Mouse (Mus musculus) urinary bladder, postnatal 25 days (tissue): ENCODE data around the gene Gm47959.
A peak's percentile ranks its signal among the peaks of the same experiment; 100 is the strongest.
"Not testable (repeated sequence)": the region's sequence is repeated elsewhere in the genome, so short reads cannot be mapped to it uniquely, and the experiment has no call there.

ENCODE experiments used
- DNase-seq: peaks from one replicate; pipeline ENCODE4 v3.0.0; 2022; ENCODE audit warnings: low spot score

The Gm47959 gene

DNA sequence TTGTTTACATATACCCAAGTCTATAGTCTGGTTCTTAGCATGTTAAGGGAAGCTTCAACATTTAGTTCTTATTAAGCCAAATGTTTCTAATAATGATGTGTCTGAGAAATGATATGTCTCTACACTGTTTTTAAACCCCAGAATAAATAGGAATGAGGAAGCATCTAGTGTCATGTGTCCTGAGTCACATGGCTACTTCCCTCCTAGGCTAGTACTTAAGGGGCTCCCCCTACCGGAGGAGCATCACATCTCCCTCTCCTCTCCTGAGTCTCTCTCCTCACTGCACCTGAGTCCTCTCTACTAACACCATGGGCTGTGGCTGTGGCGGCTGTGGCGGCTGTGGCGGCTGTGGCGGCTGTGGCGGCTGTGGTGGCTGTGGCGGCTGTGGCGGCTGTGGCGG lies at the start of gene Gm47959:
Gm47959 (plus strand) TSS at position 243 of the 400 bp plus-strand sequence.
- not testable (repeated sequence) for DNase-seq

DNA sequence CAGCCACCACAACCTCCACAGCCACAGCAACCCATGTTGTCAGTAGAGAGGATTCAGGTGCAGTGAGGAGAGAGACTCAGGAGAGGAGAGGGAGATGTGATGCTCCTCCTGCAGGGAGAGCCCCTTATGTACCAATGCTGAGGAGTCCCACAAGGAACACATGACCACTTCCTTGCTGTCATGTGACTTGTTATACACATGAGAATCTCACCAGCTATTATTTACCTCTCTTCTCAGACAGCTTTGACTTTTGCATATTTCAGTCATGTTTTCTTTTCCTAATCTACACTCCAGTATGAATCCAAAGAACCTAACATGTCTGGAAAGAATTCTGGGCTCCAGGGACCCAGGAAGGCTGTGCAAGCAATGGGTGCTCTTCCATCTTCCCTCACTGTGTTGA lies 44.4 kb upstream of the Gm47959 start, which contains the start of gene Gm7544:
Gm7544 (minus strand) TSS at position 101 of the 400 bp plus-strand sequence.
- not testable (repeated sequence) for DNase-seq

DNA sequence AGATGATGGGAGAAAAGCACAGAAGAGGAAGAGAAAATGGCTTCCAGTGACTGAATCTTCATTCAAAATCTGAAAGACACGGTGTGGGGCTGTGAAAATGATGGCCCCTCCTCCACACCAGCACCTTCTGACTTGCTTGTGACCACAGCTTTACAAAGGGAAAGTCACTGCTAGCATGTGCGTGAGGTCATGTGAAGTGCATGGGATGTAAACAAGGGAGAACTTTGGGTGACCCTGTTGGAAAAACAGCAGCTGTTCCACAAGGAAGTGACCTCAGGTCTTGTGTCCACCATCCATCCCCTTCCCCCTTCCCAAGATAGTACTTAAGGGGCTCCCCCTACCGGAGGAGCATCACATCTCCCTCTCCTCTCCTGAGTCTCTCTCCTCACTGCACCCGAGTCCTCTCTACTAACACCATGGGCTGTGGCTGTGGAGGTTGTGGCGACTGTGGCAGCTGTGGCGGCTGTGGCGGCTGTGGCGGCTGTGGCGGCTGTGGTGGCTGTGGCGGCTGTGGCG lies 40.4 kb upstream of the Gm47959 start, which contains the start of gene Gm47955:
Gm47955 (plus strand) TSS at position 417 of the 516 bp plus-strand sequence.
- no peak for DNase-seq

DNA sequence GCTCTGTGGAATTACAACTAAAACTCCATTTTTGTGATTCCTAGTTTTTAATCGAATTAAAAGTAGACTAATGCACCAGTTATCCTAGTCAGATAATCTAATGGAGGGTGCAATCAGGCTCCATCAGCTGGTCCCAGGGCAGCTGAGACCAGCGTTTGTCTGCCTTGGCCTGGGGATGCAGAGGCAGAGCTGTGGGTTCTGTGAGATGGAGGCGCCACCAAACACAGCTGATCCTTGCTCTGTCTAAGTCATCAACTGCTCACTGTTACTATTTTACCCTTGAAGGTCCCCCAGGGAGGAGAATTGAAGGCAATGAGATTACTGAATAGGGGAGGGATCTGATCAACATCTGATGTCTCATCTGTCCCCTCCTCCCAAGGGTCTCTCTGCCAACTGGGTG lies 33.9 kb upstream of the Gm47959 start:
- DNase-seq = no peak

DNA sequence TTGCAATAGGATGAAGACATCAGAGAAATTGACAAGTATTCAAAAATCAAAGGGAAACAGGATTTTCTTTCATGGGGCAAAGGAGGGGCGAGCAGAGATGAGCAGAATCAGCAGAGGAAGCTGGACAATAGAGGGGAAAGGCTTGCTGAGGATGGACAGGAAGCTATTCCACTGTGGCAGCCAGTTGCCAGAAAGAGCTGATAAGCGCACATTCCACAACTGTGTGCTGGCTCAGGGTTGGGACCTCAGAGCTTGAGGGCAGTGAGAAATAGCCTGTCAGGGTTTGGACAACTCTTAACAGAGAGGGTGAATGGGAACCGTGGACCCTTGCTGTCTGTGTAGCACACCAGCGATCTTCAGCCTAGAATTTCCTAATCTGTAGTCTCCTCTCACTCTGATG lies 28.3 kb upstream of the Gm47959 start:
- no peak for DNase-seq

DNA sequence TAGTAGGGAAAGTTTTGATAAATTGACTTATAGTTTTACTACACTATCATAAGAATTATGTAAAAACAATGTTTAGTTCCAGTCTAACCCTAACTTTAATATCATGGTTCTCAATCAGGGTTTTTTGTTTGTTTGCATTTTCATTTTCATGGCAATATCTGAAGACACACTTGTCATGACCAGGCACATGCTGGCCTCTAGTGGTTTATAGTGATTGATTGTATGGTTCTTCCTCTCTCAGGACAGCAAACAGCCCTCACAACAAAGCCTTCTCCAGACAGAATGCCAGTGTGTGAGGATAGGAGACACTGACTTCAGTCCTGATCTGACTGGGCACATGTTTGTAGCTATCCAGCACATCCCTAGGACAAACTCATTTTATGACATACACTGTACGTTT lies 27.1 kb upstream of the Gm47959 start:
- DNase-seq = no peak

DNA sequence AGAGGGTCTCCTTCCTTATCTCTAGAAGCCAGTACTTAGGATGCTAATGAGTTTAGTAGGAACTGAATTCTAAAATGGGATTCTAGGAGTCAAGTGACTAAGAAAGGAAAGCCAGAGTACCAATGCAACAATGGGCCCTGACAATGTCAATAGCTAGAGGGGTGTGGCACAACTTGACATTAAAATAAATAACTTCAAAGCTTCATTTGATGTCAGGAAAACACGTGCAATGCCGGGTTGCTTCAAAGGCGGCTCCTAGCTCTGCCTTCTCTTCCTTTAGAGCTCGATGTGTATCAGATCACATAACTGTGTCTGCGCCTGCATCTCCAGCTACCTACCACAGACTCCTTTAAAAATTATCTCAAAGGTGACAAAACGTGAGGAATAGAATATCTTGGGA lies 26.4 kb upstream of the Gm47959 start:
- DNase-seq = no peak

DNA sequence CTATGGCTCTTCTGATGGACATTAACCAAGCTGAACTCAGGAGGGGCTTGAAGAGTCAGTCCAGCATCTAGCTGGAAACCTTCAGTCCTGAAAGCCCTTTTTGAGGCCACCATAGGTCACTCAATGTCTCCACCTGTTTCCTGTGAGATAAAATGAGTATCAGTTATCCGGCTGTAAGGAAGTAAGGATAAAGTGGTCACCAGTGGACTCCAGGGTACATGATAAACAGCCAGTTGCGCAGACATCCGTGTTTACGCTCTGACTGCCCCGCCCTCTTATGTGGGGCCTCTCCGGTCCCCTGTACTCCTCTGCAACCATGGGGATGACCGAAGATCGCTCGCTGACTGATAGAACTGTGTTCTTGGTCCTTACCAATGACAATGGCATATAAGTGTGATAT lies 26.0 kb upstream of the Gm47959 start:
- no peak for DNase-seq

DNA sequence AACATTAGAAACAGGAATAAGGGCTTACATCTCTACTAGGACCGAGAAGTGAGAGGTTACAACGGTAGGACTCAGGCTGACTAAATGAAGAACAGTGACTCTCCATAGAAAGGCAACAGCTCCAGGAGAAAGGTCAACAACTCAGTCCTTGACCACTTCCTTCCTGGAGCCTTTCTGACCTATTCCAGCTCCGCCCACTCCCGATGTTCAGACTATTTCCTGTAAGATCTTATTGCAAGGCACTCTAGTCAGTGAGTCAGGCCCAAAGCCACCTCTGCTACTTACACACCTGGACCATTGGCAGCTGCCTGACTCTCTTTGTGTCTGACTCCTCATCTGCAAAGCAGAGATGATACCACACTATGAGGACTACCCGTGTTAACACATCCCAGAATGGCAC lies 24.6 kb upstream of the Gm47959 start:
- no peak for DNase-seq

DNA sequence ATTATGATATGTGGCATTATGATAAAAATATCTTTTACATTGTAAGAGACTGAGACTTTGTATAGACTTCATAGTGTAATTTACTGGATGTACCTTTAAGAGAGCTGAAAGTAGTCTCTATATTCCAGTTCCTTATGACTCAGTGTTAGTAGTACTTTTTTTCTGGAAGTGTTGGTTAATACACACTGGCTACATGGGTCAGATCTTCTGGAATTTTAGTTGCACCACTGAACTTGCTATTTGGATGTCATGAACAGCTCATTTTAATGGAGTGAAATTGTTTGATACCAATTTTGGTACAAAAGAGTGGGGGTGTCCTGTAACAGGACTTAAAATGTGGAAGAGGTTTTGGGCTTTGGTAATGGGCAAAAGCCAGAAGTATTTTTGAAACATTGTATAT lies 22.5 kb upstream of the Gm47959 start:
- DNase-seq = no peak

DNA sequence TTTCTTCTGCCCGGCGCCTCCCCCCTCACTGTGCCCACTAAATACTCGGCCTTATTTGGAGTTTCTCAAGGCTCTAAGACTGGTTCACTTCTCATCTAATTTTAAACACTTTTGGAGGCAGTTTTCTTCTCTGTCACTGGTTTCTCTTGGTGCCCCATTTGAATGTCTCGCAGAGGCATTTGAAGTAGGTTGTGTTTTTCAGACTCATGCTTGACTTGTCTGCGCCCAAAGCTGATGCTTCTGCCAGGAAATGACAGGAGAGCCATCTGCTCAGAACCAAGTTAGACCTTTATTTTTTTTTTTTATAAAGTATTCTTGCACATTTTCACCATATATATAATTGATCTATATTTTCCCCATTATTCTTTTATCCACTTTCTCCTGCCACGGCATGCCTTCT lies 13.6 kb upstream of the Gm47959 start:
- no peak for DNase-seq

DNA sequence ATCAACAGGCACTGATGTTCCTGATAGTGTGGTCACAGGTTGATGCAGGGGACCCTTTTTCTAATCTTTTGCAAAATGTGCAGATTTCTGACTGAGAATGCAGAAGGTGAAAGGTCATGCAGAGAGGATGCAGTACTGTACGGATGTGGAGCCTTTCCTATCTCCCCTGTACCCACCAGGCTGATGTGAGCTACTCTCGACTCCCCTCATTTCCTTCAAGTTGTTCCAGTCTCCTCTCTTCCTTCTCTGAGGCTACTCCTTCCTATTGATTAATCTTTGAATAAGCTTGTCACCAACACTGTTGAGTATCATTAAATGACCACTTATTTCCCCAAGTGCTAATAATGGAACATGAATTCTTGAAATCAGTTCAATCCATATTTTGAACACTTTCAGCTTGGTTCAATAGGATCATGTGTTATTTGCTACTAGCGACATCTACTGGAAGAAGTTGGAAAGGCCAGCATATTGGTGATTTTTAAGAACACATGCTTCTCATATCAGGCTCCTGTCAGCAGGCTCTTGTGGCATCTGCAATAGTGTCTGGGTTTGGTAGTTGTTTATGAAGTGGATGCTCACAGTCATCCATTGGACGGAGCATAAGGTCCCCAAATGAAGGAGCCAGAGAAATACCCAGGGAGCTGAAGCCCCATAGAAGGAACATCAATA lies 12.7 kb upstream of the Gm47959 start:
- DNase-seq = peak; percentile 28

DNA sequence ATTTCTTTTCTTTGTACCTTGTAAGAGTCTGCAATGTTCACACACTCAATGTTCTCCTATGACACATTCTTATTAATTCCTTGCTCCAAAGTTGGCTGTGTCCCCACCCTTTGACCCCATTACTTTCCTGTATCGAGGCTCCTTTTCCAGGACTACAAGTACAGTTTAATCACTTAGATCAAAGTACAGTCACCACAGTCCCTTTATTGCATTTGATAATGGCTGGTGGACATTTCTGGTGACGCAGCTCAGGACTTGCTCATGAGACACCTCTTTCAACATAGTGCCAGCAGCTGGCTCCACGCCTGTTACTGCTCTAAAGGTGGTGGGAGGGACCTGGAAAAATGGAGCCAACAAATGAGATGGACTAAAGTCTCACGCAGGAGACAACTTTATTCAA lies 9.3 kb upstream of the Gm47959 start:
- DNase-seq = no peak

DNA sequence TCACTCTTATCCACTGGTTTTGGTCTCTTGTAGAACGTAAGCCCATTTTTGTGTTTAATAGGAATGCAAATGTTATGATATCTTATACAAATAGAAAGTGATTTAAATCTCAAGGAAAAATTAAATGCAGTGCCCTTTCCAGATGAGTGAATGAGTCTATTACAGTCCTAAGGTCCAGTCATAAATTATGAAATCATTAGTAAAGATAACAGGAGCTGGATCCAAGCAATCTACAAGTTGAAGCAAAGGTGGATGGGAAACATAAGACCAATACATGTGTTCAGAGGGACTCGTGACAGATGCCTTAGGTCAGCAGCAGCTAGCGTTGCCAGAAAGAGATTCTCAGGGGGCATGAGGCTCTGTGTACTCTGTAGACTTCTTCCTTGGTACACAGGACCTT lies 8.8 kb upstream of the Gm47959 start:
- no peak for DNase-seq

DNA sequence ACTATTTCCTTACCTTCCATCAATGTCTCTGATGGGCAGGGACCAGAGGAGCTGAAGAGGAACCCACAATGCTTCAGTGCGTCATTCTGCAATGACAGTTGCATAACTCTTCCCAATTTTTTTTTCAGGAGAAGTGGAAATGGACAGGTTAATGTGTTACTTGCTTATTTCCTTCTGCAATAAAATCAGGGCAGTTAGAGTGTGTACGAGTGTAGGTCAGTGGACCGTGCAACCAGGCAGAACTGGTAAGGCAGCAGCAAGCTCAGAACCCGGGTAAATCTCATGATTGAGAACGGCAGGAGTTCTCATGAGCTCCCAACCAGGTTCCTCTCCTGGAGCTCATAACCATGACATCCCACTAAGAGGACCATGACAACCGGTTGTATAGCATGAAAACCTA lies 8.3 kb upstream of the Gm47959 start:
- no peak for DNase-seq

DNA sequence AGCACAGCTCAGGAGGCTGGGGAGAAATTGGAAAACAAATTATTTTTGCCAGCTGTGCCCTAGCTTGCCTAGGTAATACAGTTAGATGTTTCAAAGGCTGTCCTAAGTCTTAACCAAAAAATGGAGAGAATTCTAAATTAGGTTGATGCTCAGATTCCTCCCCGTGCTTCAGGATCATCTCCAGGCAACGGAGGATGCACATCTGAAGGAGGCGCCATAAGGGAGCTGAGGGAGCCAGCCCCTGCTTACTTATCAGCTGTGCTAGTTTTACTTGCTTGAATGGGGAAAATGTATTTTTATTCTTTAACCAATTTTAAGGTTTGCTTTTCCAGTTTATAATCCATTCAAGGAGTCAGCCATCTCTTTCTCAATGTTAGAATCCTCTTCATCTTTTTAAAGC lies 6.4 kb upstream of the Gm47959 start:
- no peak for DNase-seq

DNA sequence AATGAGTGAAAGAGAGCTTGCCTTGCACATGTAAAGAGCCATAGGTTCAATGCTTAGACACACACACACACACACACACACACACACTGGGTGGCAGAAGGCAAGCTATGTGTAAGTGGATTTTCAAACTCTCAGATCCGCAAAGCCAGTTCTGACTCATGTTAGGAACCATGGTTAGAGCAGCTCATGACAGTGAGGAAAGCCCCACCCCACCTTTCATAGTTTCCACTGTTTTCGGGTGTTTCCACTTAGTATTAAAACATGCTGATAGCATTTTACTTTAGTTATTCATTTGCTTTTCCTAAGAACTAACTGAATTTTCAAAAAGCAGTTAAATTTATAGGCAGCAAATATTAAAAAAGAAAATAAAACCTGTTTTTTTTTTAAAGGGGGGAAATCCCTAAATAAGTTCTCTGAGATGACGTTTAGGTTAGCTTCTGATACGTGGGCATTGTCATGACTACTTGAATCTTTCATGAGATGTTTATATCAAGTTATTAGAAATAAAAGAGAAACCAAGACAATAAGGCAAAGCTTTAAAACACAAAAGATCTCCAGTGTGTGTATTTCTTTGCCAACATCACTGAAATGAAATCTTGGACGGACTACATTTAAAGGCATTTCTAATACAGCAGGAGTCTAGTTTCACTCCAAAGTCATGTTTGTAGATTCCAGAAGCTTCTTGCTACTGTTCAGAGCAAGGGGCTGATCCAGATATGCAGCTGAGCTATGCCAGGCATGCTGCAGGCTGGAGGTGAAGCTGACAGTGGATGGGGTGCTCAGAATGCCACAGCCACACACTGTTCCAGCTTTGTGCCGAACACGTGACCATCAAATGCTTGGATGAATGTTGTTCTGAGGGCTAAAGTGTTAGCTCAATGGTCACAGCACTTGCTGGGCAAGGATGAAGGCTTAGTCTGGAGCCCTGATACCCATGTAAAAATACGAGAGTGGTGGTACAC lies 6.2 kb downstream of the Gm47959 start:
- DNase-seq = no peak

DNA sequence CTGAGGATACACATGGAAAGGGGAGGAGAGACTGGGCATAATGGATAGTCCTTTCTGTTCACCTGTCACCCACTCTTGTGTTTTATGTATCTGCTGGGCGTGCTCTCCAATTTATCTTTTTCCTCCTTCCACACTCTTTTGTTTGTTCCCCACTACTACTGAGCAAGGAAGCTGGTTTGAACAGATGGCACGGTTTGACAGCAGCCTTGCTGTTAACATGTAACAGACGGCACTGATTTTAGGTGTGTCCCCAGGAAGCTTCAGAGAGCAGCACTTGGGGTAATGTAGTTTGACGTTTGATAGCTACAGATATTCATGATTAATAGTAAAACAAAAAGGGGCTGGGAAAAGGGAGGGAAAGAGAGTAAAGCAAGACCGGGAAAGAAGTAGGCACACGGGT lies 7.1 kb downstream of the Gm47959 start:
- no peak for DNase-seq

DNA sequence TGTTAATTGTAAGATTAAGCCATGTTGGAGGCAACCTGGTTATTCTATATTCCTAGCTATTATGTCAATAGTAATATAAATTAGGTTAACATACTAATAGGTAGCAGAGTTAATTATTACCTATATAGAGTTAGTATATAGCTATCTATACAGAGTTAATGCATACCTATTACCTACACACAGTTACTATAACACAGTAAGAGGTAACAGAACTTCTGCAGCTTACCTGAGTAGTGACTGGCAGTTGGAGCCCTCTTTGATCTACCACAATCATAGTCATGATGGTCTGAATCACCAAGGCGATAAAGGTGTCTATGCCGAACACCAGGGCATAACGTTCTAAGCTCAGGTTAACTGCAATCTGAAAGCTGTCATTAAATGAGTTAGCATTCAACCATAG lies 14.1 kb downstream of the Gm47959 start:
- DNase-seq = no peak

DNA sequence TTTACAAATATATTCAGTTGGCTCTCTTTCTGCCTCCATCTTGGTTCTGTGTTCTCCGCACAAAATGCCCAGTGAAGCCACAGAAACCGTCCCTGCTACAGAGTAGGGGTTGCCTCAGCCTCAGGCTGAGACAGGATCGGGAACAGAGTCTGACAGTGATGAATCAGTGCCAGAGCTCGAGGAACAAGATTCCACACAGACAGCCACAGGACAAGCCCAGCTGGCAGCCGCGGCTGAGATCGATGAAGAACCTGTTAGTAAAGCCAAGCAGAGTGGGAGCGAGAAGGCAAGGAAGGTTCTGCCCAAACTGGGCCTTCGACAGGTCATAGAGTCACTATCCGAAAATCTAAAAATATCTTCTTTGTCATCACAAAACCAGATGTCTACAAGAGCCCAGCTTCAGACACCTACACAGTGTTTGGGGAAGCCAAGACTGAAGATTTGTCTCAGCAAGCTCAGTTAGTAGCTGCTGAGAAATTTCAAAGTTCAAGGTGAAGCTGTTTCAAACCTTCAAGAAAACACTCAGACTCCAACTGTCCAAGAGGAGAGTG lies 15.1 kb downstream of the Gm47959 start:
- no peak for DNase-seq

DNA sequence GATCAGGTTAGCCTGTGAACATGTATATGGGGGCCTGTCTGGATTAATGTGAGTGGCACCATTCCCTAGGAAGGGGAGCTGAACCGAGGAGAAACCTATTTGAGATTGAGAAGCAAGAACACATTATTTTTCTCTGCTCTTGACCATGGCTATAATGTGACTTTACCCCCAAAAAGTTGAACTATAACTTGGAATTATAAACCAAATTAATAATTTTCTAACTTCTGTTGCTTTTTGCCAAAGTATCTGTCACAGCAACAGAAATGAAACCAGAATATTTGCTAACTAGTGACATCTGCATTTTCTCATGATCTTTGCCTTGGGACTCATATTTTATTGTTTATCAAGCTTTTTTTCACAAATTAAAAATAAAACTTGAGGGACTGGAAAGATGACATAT lies 16.2 kb downstream of the Gm47959 start:
- no peak for DNase-seq

DNA sequence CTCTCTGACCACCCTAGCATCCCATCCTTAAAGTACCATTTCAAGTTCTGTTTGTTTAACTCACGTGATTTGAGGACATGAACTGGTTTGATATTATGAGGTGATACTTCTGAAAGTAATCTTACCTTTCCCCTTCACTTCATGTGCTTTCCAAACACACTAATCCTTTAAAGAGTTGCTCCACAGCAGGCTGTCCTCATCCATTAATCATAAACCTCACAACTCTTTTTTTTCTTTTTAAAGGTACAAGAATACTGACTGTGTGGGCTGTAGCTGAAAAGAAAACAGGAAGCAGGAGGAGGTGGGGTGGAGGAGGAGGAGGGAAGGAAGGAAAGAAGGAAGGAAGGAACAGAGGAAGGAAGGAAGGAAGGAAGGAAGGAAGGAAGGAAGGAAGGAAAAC lies 31.6 kb downstream of the Gm47959 start:
- no peak for DNase-seq

DNA sequence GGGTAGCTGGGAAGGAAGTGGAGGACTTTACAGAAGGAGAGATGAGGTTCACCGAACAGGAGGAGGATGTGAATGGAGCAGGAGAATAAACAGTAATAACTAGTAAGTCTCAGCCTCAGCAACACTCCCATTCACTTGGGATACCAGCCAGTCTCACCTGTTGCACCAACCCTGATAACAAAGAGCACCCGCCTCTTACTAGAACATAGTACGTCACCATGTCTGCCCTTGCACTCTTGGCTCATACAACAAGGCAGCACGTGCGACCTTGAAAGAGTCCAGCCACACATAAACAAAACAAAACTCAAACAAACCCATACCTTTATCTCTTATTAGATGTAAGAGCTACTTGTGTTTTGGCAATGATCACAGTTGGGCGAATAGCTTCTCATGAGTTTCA lies 32.2 kb downstream of the Gm47959 start:
- no peak for DNase-seq
